Mouse (Mus musculus) intestine, postnatal 0 days (tissue): Measurements from ENCODE around the gene Wnt9a. TPM values are rescaled to one million over a fixed set of nuclear protein-coding genes. Genes with fewer than 3 reads are reported as not detected.

Source experiments
- ATAC-seq: fragments of 200-750 bp; cut with Nextera tagmentation; 2 replicates; pipeline ENCODE4 v1.8.0; 2017; ENCODE audit warnings: mild to moderate bottlenecking, moderate TSS enrichment, moderate library complexity
- H3K27ac ChIP-seq: fragments of 300-500 bp; sonication (generic); 2 replicates; pipeline ENCODE4 v1.5.1; 2014; ENCODE audit warnings: mild to moderate bottlenecking, low read depth, low read length, moderate library complexity
- H3K27me3 ChIP-seq: fragments of 300-500 bp; sonication (generic); replicated peaks from 2 replicates; pipeline ENCODE4 v1.6.1; 2014; ENCODE audit warnings: low read length, mixed read lengths; ENCODE audit not compliant: control insufficient read depth, insufficient read depth
- H3K36me3 ChIP-seq: fragments of 300-500 bp; sonication (generic); 2 replicates; pipeline ENCODE4 v1.6.1; 2014; ENCODE audit warnings: mild to moderate bottlenecking, moderate library complexity; ENCODE audit not compliant: control insufficient read depth, insufficient read depth
- H3K4me1 ChIP-seq: fragments of 300-500 bp; sonication (generic); replicated peaks from 2 replicates; pipeline ENCODE4 v1.6.1; 2014; ENCODE audit warnings: antibody characterized with exemption, low read length, mixed read lengths; ENCODE audit not compliant: control insufficient read depth, insufficient read depth
- H3K4me2 ChIP-seq: fragments of 300-500 bp; sonication (generic); replicated peaks from 2 replicates; pipeline ENCODE4 v1.6.1; 2014; ENCODE audit warnings: low read depth, mild to moderate bottlenecking, moderate library complexity
- H3K4me3 ChIP-seq: fragments of 300-500 bp; sonication (generic); 2 replicates; pipeline ENCODE4 v1.5.1; 2014; ENCODE audit warnings: low read depth, low read length
- H3K9ac ChIP-seq: fragments of 300-500 bp; sonication (generic); 2 replicates; pipeline ENCODE4 v1.6.1; 2014; ENCODE audit warnings: mild to moderate bottlenecking, low read depth, low read length
- H3K9me3 ChIP-seq: fragments of 300-500 bp; sonication (generic); 2 replicates; pipeline ENCODE4 v1.6.1; 2016; ENCODE audit warnings: mixed run types; ENCODE audit not compliant: control insufficient read depth
- CTCF ChIP-seq: sonication (generic); IDR thresholded peaks from 2 replicates; pipeline ENCODE4 v1.5.1; 2016; ENCODE audit warnings: low read depth, mild to moderate bottlenecking, control low read depth, antibody characterized with exemption, moderate library complexity
- WGBS: fragments of 180-500 bp; shearing (Covaris S2); extraction: QIAGEN DNeasy Blood & Tissue Kit; methylation state at CpG from one replicate; pipeline ENCODE4 v1.1.7; 2014; 5-methylcytosine and 5-hydroxymethylcytosine counted together
- polyA plus RNA-seq: library from polyadenylated mRNA; unstranded; fragments of >200 nt; fragmentation: Nextera tagmentation; extraction: Ambion mirVana; gene quantifications from 2 replicates; pipeline ENCODE4 v1.2.1, GENCODE M21; 2015

Gene Wnt9a
- 2.2 and 2.4 TPM in 2 replicates for polyA plus RNA-seq

GRCm38 (mm10) chr11:59306461-59307421 lies at the start of gene Wnt9a:
Gene Wnt9a, plus strand, starts transcription at chr11:59306928.
- peak within 1 kb of the TSS; percentile 51 for H3K9ac ChIP-seq
- peak within 1 kb of the TSS; percentile 66 for H3K4me3 ChIP-seq
- ATAC-seq, result peak; percentile 64
- H3K4me2 ChIP-seq, result peak within 1 kb of the TSS; percentile 94
- 0 out of 2 replicates have a peak within 1 kb of the TSS, but pooled peaks have one; percentile 7 for H3K27ac ChIP-seq
- whole genome bisulfite sequencing, result under 1% methylated on average over 105 of the region's 128 CpGs
- H3K36me3 ChIP-seq, result no peaks in the 10 kb centered on the region
- no peaks in the 10 kb centered on the region for H3K9me3 ChIP-seq
- TF ChIP-seq CTCF, result no peak
- no peaks in the 10 kb centered on the region; the same call in 1 of the 2 replicates for H3K4me1 ChIP-seq
- H3K27me3 ChIP-seq, result peaks cover 61% of the 10 kb centered on the region

DNA sequence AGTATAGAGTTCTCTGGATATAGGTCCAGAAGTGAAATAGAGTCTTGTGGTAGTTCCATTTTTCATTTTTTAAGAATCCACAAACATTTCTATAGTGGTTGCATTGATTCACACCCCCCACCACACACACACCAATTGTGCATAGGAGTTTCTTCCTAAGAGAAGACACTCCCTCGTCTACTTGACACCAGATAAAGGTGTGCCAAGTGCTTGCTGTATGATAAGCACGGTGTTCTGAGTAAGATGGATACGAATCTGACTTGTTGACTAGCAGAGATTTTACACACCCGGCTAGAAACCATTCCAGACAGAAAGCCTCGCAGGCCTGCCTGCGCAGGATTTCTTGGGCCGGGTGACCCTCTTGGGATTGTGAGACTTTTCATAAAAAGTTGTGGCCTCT lies 47.1 kb upstream of the Wnt9a start:
- H3K4me3 ChIP-seq, result no peak overlapping the region
- H3K9ac ChIP-seq, result no peak overlapping the region
- no peak overlapping the region for H3K4me2 ChIP-seq
- WGBS, result 63% methylated on average over 7 of the region's 7 CpGs
- H3K27ac ChIP-seq, result no peak overlapping the region
- H3K9me3 ChIP-seq, result no peaks in the 10 kb centered on the region
- H3K36me3 ChIP-seq, result no peaks in the 10 kb centered on the region
- no peak for ATAC-seq
- H3K4me1 ChIP-seq, result 0 out of 2 replicates have a peak, but pooled peaks cover 13% of the 10 kb centered on the region
- no peak for TF ChIP-seq CTCF
- H3K27me3 ChIP-seq, result peaks cover 17% of the 10 kb centered on the region

DNA sequence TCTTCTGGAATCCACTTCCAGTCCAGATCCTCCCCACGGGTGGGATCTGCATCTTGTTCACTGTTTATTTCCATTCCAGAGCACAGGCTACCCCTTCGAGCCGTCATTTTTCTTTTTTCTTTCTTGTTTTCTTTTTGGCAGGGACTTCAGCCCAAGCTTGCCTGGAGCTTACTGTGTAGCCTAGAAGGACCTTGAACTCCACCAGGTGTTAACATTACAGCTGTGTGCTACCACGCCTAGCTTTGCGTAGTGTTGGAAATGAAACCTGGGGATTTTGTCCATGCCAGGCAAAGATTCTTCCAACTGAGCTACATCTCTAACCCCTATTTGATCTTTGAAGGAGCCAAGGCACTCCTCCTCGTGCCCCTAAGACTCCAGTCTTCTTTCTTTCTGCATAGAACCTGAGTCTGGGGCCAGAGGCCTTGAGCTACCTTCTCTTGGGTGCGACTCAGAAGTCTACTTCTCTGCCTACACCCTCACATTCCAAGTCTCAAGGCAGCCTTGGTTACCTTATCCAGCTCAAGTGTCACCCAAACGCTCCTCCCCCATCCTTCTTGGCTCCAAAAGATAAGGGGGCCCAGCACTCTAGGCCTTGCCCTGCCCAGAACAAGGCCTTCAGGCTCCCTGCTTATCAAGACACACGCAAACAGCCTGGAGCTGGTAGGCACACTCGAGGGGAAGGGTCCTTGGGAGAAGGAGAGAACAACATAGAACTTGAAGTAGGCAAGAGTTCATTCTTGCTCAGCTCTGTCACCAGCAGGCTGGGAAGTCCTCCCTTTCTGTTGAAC lies 45.8 kb upstream of the Wnt9a start:
- Histone ChIP-seq H3K4me3 (no peak overlapping the region), H3K27me3 (peaks cover 28% of the 10 kb centered on the region), H3K27ac (no peak overlapping the region), H3K9me3 (no peaks in the 10 kb centered on the region), H3K4me1 (0 out of 2 replicates have a peak, but pooled peaks cover 13% of the 10 kb centered on the region), H3K9ac (no peak overlapping the region), H3K36me3 (no peaks in the 10 kb centered on the region), H3K4me2 (peak overlapping the region; percentile 30)
- ATAC-seq, result peak; percentile 81
- TF ChIP-seq CTCF, result no peak
- 43% methylated on average over 10 of the region's 10 CpGs for WGBS

- Histone ChIP-seq H3K4me3 (no peak overlapping the region), H3K27ac (no peak overlapping the region), H3K4me2 (no peak overlapping the region), H3K36me3 (no peaks in the 10 kb centered on the region), H3K27me3 (peaks cover 31% of the 10 kb centered on the region), H3K4me1 (0 out of 2 replicates have a peak, but pooled peaks cover 13% of the 10 kb centered on the region), H3K9me3 (no peaks in the 10 kb centered on the region), H3K9ac (no peak overlapping the region)
- no peak for TF ChIP-seq CTCF
- no peak for ATAC-seq
Observed at GRCm38 (mm10) chr11:59262308-59262707, 44.4 kb upstream of the Wnt9a start.

DNA sequence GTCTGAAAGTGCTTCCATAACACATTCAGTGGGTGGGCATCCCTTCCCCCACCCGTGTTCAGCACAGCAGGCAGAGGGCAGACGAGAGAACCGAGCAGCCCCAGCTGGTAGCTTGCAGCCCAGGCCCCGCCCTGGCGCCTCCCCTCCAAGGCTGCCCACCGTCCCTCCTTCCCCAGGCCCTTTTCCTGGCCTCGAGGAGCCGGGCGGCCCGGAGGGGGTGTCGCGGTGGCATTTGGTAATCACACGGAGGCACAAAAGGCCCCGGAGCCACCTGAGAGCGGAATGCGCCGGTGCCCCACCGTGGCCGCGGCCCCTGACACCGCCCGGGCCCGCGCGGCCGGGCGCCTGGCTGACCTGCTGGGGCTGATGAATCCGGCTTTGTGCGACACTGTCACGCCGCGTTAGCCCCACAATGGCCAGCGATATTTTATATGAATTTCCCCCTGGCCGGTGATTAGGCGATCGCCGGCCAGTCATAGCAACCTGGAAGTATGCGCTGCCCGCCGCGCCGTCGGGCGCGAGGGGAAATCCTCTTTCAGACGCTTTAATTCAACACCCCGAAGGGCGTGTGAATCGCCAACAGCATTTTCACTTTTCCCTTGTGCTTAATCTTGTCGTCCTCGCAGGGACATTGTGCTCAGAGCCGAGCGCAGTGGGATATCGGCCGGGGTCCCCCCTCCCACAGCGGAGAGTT lies 42.7 kb upstream of the Wnt9a start:
- ATAC-seq, result no peak
- 1% methylated on average over 56 of the region's 56 CpGs for WGBS
- Histone ChIP-seq H3K9ac (peak overlapping the region; percentile 50), H3K4me1 (0 out of 2 replicates have a peak, but pooled peaks cover 13% of the 10 kb centered on the region), H3K27me3 (peaks cover 31% of the 10 kb centered on the region), H3K27ac (no peak overlapping the region), H3K4me3 (peak overlapping the region; percentile 54), H3K9me3 (no peaks in the 10 kb centered on the region), H3K36me3 (no peaks in the 10 kb centered on the region), H3K4me2 (peak overlapping the region; percentile 96)
- TF ChIP-seq CTCF, result peak; percentile 55
